Mouse (Mus musculus) cerebellum, adult 2 months (tissue): ENCODE data around the gene Lrrc46.

Source experiments
- CTCF ChIP-seq: fragments of 200-500 bp; IDR thresholded peaks from 2 replicates; pipeline ENCODE4 v1.5.1; 2011; ENCODE audit warnings: low read depth, mild to moderate bottlenecking, control low read depth, low read length, moderate library complexity, borderline replicate concordance; ENCODE audit not compliant: insufficient read depth
- POLR2A ChIP-seq: fragments of 200-500 bp; IDR thresholded peaks from 2 replicates; pipeline ENCODE4 v1.6.1; 2011; ENCODE audit warnings: low read length, control low read depth, borderline replicate concordance; ENCODE audit not compliant: insufficient read depth

- TF ChIP-seq POLR2A: no peak
- TF ChIP-seq CTCF: no peak
Observed at GRCm38 (mm10) chr11:96987873-96988655, 53.1 kb downstream of the Lrrc46 start.
